Mouse (Mus musculus) heart, embryonic 16.5 days (tissue): ENCODE results near the gene Cd320. TPM values are rescaled to one million over a fixed set of nuclear protein-coding genes. Genes with fewer than 3 reads are reported as not detected.
"Not testable (repeated sequence)": the region's sequence is repeated elsewhere in the genome, so short reads cannot be mapped to it uniquely, and the experiment has no call there.

Source experiments
- ATAC-seq: fragments of 200-750 bp; cut with Nextera tagmentation; replicated peaks from 2 replicates; pipeline ENCODE4 v1.8.0; 2017; ENCODE audit warnings: moderate number of reproducible peaks; ENCODE audit not compliant: insufficient read depth, low FRiP score; ENCODE audit errors: extremely low read depth
- H3K27ac ChIP-seq: fragments of 300-500 bp; sonication (generic); 2 replicates; pipeline ENCODE4 v1.5.1; 2014; ENCODE audit warnings: mild to moderate bottlenecking, low read length, control low read depth, moderate library complexity
- H3K27me3 ChIP-seq: fragments of 300-500 bp; sonication (generic); 2 replicates; pipeline ENCODE4 v1.6.1; 2014; ENCODE audit warnings: low read length, mixed read lengths; ENCODE audit not compliant: control insufficient read depth, insufficient read depth
- H3K36me3 ChIP-seq: fragments of 300-500 bp; sonication (generic); 2 replicates; pipeline ENCODE4 v1.6.1; 2014; ENCODE audit not compliant: control insufficient read depth, insufficient read depth
- H3K4me1 ChIP-seq: fragments of 300-500 bp; sonication (generic); 2 replicates; pipeline ENCODE4 v1.6.1; 2014; ENCODE audit warnings: low read length, mixed read lengths; ENCODE audit not compliant: control insufficient read depth, insufficient read depth
- H3K4me2 ChIP-seq: fragments of 300-500 bp; sonication (generic); 2 replicates; pipeline ENCODE4 v1.6.1; 2014; ENCODE audit warnings: low read depth, mild to moderate bottlenecking, control low read depth, low read length
- H3K4me3 ChIP-seq: fragments of 300-500 bp; sonication (generic); 2 replicates; pipeline ENCODE4 v1.5.1; 2014; ENCODE audit warnings: mild to moderate bottlenecking, control low read depth, low read length
- H3K9ac ChIP-seq: fragments of 300-500 bp; sonication (generic); 2 replicates; pipeline ENCODE4 v1.6.1; 2014; ENCODE audit warnings: low read length, control low read depth
- H3K9me3 ChIP-seq: fragments of 300-500 bp; sonication (generic); replicated peaks from 2 replicates; pipeline ENCODE4 v1.6.1; 2016; ENCODE audit warnings: low read length; ENCODE audit not compliant: control insufficient read depth
- WGBS: fragments of 180-500 bp; shearing (Covaris S2); extraction: QIAGEN DNeasy Blood & Tissue Kit; methylation state at CpG from one replicate; pipeline ENCODE4 v1.1.7; 2014; 5-methylcytosine and 5-hydroxymethylcytosine counted together
- polyA plus RNA-seq: library from polyadenylated mRNA; unstranded; fragments of >200 nt; fragmentation: Nextera tagmentation; extraction: Ambion mirVana; gene quantifications from 2 replicates; pipeline ENCODE4 v1.2.1, GENCODE M21; 2015

The Cd320 gene
- polyA plus RNA-seq, 1 experiment from 2014 or later: 37.6 TPM

DNA sequence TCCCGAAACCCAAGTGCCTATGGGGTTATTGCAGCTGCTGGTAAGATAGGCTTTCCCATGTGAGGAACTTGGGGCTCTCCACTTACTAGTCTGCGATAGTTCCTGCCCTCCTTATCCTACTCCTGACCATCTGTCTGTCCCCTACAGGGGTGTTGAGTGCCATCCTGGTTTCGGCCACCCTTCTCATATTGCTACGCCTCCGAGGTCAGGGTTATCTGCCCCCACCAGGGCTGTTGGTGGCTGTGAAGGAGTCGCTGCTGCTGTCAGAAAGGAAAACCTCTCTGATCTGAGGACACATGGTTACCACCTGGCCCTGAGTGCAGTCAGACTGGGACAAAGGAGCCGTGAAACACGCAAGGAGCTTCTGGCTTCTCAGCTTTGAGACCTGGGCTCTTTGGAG is 5.2 kb downstream of the Cd320 start:
- H3K4me2 ChIP-seq: no peak overlapping the region
- H3K36me3 ChIP-seq: 0 out of 2 replicates have a peak, but pooled peaks cover 2% of the 10 kb centered on the region
- no peak overlapping the region for H3K27ac ChIP-seq
- H3K9ac ChIP-seq: no peak overlapping the region
- H3K4me3 ChIP-seq: no peak overlapping the region
- no peak for ATAC-seq
- 69% methylated on average over 8 of the region's 8 CpGs for WGBS
- H3K4me1 ChIP-seq: peaks cover 10% of the 10 kb centered on the region
- H3K27me3 ChIP-seq: no peaks in the 10 kb centered on the region
- H3K9me3 ChIP-seq: no peaks in the 10 kb centered on the region

DNA sequence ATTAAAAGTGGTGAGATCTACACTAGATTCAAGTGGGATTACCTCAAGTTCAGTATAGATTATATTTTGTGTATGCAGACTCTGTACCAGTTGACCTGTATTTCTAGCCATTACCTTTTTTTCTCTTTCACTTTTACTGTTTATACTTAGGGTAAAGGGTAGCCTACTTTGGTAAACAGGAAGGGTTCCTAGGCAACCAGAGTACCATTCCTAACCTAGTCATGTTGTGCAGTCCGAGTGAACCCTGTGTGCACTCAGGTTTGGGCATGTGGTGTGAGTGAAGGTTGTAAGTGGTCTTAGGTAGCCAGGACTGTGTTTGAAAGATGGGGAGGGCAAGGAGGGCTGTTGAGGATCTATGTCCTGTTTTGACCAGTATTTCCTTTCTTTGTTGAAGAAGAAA is 8.4 kb downstream of the Cd320 start:
- Histone ChIP-seq H3K4me3 (no peak overlapping the region), H3K36me3 (0 out of 2 replicates have a peak, but pooled peaks cover 2% of the 10 kb centered on the region), H3K27me3 (no peaks in the 10 kb centered on the region), H3K27ac (no peak overlapping the region), H3K9me3 (no peaks in the 10 kb centered on the region), H3K4me2 (no peak overlapping the region), H3K4me1 (no peaks in the 10 kb centered on the region), H3K9ac (no peak overlapping the region)
- 46% methylated on average over 1 of the region's 1 CpGs for WGBS
- no peak for ATAC-seq

- Histone ChIP-seq H3K27me3 (no peaks in the 10 kb centered on the region), H3K27ac (no peak overlapping the region), H3K4me1 (no peaks in the 10 kb centered on the region), H3K9ac (no peak overlapping the region), H3K36me3 (no peaks in the 10 kb centered on the region), H3K4me2 (no peak overlapping the region), H3K9me3 (0 out of 2 replicates have a peak, but pooled peaks cover 3% of the 10 kb centered on the region), H3K4me3 (no peak overlapping the region)
- no peak for ATAC-seq
- 77% methylated on average over 4 of the region's 4 CpGs for WGBS
These were observed 14.9 kb downstream of the Cd320 start for GRCm38 (mm10) chr17:33857816-33858215.

- Histone ChIP-seq H3K9ac (no peak overlapping the region), H3K4me2 (peak overlapping the region; percentile 37; the same call in 1 of the 2 replicates), H3K4me1 (0 out of 2 replicates have a peak, but pooled peaks cover 2% of the 10 kb centered on the region), H3K4me3 (no peak overlapping the region), H3K36me3 (no peaks in the 10 kb centered on the region), H3K27me3 (no peaks in the 10 kb centered on the region), H3K9me3 (no peaks in the 10 kb centered on the region), H3K27ac (no peak overlapping the region)
- ATAC-seq: no peak
- WGBS: 23% methylated on average over 8 of the region's 9 CpGs
These were observed 22.6 kb downstream of the Cd320 start for GRCm38 (mm10) chr17:33865330-33866030.

DNA sequence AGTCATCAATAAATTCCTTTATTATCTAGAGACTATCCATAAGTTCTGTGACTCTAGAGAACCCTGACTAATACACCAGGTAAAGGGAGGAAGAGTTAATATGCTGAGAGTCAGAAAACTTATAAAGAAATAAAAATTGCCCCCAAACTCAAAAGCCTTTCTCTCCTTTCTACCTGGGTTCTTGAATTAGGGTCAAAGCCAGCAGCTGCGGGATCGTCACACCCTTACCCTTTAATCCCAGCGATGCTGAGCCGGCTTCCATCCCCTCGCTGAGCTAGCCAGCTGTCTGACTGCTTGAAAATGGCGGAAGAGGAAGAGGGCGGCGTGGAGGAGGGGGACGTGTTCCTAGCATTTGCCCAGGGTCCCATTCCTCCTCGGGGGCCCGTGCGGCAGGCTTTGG is 30.6 kb downstream of the Cd320 start, which contains the start of gene Gm7029:
Gene Gm7029 (plus strand): TSS at position 301 of the 400 bp plus-strand sequence.
- H3K4me3 ChIP-seq, H3K36me3 ChIP-seq, H3K27me3 ChIP-seq, ATAC-seq, H3K9ac ChIP-seq, H3K9me3 ChIP-seq, H3K27ac ChIP-seq, H3K4me2 ChIP-seq, H3K4me1 ChIP-seq: not testable (repeated sequence)
- 78% methylated on average over 4 of the region's 12 CpGs for WGBS

GRCm38 (mm10) chr17:33874411-33874810 is 31.5 kb downstream of the Cd320 start:
- ATAC-seq: no peak
- Histone ChIP-seq H3K4me3 (no peak overlapping the region), H3K9me3 (no peaks in the 10 kb centered on the region), H3K9ac (no peak overlapping the region), H3K27me3 (no peaks in the 10 kb centered on the region), H3K36me3 (peaks cover 4% of the 10 kb centered on the region; the same call in 1 of the 2 replicates), H3K4me2 (no peak overlapping the region), H3K4me1 (no peaks in the 10 kb centered on the region), H3K27ac (no peak overlapping the region)
- WGBS: 85% methylated on average over 11 of the region's 11 CpGs

DNA sequence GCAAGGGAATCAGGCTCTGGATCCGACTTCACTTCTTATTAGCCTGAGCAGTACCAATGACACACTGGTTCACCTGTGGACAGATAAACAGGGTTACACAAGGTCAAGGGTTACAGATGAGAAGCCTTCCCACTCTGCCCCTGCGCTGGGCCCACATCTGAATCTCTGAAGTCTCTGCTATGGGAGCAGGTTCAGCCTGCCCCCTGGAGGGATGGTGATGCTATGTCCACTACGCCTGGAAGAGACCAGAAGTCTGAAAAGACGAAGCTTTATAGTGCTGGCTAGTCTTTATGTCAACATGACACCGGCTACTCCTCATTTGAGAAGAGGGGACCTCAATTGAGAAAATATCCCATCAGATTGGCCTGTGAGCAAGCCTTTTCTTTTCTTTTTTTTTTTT is 32.9 kb downstream of the Cd320 start:
- H3K27me3 ChIP-seq, H3K9me3 ChIP-seq, H3K36me3 ChIP-seq, H3K9ac ChIP-seq, ATAC-seq, H3K4me1 ChIP-seq, H3K4me2 ChIP-seq, H3K4me3 ChIP-seq, H3K27ac ChIP-seq: not testable (repeated sequence)
- WGBS: 81% methylated on average over 5 of the region's 5 CpGs

GRCm38 (mm10) chr17:33884320-33884719 is 41.4 kb downstream of the Cd320 start:
- H3K27me3 ChIP-seq, H3K27ac ChIP-seq, H3K4me3 ChIP-seq, H3K36me3 ChIP-seq, H3K4me1 ChIP-seq, H3K4me2 ChIP-seq, ATAC-seq, H3K9me3 ChIP-seq, H3K9ac ChIP-seq: not testable (repeated sequence)
- 86% methylated on average over 10 of the region's 11 CpGs for WGBS

DNA sequence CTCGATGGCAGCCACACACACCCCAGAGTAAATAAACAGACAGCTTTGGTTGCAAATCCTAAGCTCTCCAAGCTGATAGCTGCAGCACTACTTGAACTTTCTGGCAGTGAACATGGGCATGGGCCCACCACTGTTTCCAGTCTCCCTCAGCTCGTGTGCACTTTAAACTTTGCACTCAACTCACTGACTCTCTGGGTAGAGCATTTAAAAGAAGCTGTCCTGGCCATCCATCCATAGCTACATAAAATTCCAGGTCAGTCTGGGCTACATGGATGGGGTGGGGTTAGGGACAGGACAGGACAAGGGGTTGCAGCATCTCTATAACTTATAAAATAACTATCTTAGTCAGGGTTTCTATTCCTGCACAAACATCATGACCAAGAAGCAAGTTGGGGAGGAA is 44.9 kb downstream of the Cd320 start:
- not testable (repeated sequence) for H3K9me3 ChIP-seq, H3K27ac ChIP-seq, H3K4me2 ChIP-seq, H3K4me3 ChIP-seq, H3K27me3 ChIP-seq, H3K36me3 ChIP-seq, ATAC-seq, H3K9ac ChIP-seq
- peaks cover 10% of the 10 kb centered on the region for H3K4me1 ChIP-seq
- 41% methylated on average over 2 of the region's 2 CpGs for WGBS
